Mouse (Mus musculus) c-Kit-positive CD71-negative TER-119-negative erythroid progenitor cells, embryonic 14.5 days (primary cell): ENCODE data around the gene Tle4.

Source experiments
- DNase-seq: peaks from one replicate; pipeline ENCODE4 v3.0.0-alpha.2; 2013; ENCODE audit warnings: low read depth

Tle4 gene

DNA sequence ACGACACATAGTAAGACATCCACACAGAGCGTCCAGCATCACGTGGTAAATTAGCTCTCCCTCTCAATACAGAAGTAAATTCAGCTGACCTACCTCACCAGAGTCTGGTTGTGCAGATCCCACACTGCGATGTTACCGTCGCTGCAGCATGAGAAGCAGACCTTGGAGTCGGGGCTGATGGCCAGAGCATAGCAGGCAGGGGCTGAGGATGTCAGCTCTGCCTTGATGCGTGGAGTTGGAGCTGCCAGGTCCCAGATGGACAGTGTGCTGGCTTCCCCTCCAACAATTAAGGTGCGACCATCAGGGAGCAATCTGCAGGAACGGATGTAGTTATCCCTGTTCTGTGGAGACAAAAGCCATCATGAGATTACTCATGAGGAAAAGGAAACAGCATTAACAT, 144.4 kb downstream of the Tle4 start:
- no peak for DNase-seq

DNA sequence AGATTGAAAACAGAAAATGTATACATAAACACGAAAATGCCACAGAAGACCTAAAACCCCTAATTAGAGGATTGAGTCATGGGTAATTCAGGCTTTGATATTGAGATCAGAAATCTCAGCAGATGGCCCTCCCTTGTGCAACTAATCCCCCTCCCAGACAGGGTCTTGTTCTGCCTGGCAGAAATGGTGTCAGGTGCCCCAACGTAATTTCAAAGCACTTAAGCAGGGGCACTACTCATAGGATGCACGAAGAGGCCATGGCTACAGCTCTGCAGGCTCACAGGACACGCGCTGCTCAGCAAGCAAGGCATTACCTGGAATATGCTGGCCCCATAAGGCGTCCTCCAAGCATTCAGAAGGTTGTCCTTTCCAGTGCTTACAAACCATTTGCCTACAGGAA, 146.5 kb downstream of the Tle4 start:
- no peak for DNase-seq

DNA sequence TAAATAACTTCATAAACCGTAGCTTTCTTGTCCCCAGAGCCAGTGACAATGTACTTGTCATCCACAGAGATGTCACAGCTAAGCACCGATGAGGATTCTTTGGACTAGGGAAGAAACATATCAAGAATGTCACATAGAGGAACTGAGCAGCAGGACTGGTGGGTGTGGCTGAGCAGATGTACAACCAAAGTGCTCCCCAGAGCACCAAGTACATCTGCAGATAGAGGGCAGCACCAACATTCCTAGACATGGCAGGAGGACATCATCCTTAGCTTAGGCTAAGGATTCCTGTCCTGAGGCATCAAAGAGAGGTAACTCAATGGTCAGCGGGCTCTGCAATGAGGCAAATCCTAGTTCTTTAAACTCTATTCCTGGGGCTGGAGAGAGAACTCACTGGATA, 148.1 kb downstream of the Tle4 start:
- no peak for DNase-seq

DNA sequence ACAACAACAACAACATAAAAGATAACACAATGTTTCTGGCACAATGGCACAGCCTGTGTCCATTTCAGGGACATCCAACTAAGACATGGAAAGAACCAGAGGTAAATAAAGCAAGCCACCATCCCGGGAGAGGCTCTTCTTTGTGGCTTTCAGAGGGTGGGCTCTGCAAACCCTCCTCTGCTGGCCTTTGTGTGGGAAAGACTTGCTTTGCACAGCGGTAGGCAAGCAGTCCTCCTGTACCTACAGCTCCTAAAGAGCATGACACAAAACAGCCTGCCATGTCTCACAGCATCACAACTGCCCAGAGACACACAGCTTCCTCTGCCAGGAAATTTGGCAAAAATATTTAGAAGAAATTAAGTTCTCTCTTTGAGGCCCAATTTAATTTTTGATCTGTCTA, 149.3 kb downstream of the Tle4 start:
- no peak for DNase-seq

DNA sequence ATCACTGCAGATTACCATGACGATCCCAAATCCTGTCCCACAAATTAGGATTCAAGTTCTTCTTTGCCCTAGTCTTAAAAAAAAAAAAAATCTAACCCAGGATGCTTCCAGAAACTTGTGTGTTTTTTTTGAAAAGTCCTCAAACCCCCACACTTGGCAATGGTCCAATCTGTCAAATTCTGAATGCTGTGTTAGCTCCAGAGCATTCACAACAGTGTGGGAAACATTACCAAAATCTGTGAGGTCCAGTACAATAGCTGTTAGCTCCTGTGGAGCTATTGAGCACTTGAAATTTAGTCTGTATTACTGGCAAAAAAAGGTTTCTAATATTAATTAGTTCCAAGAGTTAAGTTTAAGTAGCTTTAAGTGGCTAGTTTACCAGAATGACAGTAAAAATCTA, 150.4 kb downstream of the Tle4 start:
- DNase-seq: no peak

DNA sequence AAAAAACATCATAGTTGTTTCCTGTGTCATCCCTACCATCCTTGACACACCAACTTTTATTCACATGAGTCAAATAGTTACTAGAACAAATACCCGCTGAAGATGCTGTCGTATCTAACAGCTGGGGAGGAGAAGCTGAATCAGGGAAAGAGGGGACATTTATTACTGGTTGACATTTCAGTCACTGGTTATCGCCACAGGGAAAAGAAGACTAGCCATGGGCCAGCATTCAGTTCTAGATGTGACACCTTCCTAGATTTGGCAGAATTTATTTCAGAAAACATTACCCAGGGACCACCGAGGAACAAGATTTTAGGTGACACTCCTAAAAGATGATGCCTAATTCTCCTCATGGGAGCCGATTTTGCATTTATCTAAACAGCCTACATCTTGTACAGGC, 156.0 kb downstream of the Tle4 start:
- DNase-seq: no peak

DNA sequence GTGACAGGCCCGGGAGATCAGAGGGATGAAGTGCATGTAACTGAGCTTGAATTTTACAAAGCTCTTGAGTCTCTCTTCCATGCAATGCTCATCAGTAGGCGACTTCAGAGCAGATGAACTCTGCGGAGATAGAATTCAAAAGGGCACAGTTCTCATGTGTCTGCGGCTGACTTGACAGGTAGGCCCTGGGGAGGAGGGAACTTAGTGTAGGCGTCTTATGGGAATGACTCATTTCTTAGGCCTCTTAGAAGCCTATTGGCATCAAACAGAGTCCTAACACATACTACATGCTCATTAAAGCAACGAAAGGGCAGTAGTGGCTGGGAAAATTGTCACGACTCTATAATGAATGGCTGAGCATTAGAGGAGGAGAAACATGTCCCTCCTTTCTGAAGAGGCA, 160.6 kb downstream of the Tle4 start:
- DNase-seq: no peak

DNA sequence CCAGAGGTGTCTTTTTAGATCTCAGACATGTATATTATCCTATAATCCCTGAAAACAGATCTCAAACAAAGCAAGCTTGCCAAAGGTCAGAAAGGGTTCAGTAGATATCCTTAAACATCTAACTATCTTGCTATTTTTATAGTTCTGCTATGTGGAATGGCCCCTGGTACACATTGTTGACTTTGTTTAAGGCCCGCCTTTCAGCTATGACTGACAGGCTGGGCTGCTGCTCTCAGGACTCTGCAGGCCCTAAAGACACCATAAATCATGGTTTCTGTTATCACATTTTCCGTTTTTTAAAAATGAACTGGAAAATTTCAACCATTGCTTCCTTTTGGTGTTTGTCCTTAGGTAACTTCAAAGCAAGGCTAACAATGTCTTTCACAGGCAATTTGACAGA, 161.3 kb downstream of the Tle4 start:
- DNase-seq: no peak

DNA sequence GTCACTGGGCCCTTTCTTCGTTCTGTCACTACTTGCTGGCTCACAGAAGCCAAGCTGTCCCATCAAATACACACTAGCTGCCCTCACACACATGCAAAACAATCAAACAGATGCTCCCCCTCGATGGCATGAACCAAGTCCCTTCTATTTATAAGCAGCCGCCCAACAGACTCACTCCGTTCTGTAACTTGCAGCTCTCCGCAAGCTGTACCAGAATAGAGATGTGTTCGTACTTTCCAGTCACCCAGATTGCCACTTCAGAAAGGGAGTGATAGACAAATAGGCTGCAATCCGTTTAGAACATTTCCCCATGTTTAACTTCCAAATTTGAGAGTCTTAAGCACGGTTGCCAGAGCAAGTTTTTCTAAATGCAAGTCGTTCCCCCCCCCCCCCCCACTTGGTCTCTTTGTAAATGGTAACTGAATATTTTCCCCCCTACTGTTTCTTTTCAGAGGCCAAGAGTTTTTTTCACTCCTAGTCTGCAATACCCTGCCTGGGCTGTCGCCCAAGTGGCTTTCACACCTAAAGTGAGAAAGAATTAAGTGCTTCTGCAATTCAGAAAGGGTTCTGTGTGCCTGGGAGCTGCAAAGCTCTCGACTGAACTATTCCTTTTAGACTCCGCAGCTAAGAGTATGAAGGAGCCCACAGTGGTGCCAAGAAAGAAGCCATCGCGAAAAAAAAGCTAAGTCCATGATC, 162.0 kb downstream of the Tle4 start:
- DNase-seq: no peak

DNA sequence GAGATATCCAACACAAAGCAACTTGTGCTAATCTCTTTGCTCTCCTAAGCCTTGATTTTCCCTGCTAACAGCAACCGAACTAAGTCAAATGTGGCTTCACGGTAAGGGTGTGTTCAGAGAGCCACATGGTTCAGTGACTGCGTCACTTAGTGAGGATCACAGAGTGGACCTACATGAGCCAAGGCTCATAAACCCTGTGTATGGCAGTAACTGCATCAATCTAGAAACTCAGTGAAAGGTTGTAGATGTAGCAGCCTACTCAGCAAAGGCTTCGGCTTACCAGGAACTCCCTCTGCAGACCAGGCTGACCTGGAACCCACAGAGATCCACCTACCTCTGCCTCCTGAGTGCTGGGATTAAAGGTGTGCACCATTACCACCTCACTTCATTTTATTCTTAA, 164.0 kb downstream of the Tle4 start:
- DNase-seq: no peak

DNA sequence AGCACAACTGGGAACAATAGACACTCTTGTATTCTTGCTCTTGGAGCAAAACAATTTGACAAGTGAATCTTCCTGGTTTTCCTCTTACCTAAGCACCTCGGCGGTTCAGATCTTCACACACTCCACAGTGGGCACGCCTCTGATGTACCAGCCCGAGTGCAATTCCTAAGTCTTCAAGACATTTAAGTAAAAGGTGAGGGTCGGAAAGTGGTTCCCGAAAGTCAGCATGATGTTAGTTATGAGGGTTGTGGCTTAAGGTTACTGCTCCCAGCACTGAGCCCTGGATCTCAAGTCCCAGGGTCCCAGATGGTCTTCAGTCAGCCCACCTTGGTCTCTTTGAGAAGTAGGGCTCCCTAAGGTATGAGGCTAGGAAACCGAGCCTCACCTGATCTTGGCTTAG, 165.4 kb downstream of the Tle4 start:
- no peak for DNase-seq

DNA sequence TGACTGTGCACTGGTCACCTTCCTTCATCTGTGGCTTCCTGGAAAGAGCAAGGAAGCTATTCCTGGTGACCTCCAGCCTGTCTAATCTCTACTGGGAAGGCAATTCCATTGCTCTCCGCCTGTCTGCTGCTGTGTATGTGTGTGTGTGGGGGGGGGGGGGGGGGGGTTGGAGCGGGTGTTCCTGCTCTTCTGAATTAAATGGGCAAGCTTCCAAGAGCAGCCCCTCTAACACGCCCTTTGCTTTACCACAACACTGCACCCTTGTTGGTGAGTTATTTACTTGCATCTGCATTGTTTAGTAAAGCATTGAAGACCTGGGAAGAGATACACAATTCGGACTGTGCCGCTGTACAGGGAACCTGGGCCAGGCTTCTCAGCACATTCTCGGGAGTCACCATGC, 170.9 kb downstream of the Tle4 start:
- DNase-seq: no peak

DNA sequence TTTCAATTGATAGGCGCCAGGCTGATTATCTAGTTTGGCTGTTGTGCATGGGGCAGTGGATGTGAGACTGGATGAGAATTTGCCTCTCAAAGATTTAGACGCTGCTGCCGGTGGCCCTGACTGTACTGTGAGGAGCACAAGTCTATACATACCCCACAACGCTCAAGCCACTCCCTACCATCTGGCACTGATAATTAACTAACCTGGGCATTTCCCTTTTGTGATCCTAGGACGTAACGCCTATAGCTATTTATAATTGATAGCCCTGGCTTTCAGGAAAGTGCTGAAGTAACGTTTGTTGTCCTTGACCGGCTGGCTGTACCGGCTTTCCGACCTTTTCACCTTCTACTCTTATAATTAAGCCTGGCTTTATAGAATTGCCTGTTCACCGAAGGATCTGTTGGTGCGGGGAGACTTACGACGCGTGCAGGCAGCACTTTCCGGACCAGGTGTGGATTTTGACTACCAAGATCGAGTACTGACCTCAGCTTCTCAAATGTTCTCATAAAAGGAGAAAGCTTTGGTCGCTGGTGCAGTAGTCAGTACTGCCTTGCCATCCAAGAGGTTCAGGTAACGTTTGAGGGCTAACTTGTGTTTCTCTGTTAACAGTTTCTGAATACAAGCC, 171.5 kb downstream of the Tle4 start:
- no peak for DNase-seq

DNA sequence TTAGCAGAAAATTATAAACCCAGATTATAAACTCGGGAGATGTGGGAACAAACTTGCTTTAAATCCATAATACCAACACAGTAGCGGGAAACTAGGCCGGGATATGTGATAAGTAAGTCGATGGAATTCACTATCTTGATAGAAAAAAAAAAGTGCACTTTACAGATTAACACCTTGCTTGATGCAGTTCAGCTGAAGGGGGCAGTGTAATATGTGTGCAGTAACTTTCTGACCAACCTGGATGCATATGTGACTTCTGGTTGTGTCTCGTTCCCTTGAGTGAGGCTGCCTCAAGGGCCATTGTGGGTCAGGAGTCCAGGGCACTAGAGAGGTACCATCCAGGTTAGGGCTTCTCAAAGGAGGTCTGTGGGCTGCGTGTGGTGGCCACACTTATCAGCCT, 172.7 kb downstream of the Tle4 start:
- no peak for DNase-seq

DNA sequence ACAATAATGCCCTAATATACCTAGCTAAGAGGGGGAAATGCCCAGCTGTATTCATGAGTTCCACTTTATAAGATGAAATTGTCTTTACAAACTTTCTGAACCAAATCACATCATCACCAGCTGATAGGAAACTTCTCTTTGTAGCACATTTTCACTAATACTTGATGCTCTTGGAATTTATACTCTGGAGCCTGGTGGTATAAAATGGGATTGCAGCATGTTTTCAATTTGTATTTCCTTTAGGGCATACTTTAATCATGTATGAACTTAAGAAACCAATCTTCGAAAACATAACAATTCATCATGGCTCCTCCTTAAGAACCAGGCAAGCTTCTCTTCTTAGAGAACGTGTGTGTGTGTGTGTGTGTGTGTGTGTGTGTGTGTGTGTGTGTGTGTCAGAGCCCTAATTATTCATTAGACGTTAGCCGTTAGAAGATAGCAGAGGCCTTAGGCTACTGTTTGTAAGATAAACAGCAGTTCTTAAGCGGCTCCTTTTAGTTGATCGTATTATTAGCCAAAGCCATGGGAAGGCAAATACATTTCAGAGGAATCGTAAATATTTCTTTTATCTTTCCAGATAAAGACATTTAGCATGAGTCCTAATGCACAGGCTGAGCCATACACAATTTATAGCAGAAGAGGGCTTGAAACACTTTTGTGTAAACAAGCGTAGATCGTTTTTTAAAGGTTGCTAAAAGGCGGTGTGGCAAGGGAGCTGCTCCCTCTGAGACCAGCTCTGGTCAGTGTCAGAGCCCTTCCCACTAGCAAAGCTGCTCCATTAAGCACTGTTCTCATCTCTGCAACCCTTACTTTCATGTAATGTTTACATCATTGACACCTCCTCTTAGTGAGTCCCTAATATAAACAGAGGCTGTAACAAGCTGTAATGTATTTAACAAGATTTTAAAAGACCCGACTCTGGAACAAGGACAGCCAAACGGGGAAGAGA, 173.6 kb downstream of the Tle4 start:
- no peak for DNase-seq

DNA sequence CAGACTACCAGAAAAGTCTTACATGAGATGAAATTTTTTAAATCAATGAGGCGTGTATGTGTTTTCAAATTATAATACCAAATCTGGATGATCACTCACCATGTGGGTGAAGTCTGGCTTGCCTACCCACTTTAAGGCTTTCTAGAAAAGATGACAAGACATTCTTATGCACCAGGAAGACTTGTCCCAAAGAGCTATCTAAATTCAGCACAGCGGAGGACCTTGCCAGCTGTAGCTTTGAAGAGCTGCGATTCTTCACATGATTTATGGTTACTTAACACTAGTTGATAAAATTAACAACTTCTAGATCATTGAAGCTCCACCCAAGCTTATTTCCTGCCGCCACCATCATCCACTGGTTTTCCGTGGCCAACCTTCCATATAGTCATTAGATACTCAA, 176.2 kb downstream of the Tle4 start:
- DNase-seq: no peak

DNA sequence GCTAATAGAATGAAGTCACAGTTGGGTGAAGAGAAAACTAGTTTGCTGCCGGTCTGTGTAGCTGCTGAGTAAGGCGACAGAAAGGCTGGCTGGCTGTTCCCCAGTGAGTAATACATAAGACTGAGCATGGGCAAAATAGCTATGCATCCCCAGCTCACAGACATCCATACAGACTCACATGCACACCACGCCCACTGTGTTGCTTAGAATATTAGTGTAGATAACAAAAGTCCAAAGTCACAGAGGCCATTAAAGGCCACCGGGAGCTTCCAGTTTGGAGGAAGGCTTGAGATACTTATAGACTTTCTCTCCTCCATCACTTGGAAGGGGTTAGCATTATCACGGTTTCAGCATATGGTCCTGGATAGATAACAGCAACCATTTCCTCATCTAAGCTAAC, 178.0 kb downstream of the Tle4 start:
- DNase-seq: no peak

DNA sequence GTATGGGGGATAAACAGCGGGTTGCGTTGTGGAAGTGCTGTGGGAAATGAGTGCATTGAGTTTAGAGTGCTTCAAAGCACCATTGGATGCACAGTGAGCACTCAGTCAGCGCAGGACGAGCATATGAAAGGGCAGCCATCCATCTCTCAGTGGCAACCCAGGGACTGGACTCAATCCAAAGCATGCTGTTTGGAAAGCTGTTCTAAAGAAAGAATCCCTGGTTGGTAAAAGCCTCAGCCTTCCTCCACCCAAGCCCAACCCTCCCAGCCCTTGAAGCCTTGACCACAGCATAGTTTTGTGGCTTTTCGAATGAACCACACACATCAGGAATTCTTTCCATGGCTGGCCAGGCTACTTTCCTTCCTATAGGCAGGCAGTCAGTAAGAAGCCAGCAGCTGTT, 181.0 kb downstream of the Tle4 start:
- no peak for DNase-seq

DNA sequence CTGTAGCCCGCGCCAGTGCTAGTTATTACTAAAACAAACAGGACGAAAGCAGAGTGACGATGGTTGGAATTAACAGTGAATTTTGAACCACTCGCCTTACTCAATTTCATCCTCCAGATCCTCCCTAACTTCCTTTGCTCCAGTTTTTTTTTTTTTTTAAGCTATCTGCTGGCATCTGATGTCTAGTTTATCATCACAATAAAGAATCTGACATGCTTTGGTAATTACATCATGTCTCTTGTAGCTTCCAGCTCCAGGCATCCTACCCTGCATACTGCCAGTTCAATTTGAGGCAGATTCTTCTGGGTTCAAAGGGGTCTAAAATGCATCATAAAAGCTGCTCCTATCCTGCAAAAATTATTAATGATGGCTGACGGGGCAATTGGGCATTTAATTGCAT, 181.9 kb downstream of the Tle4 start:
- DNase-seq: no peak

DNA sequence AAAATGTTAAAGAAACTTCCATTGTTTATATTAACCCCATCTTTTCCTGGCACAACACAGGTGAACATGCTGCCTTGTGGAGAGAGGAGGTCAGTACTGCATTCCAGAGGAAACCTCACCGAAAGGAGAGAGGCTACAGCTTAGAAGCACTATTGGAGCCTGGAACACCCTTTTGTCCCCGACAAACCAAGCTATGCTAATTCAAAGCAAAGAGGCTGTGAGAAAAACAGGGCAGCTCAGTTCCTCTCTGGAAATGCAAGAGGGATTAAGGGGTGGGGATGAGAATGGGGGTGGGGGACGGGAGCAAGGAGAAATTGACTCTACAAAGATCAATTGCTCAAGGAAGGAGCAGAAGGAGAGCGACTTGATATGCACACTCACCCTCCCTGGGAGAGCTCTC, 182.9 kb downstream of the Tle4 start:
- DNase-seq: no peak

DNA sequence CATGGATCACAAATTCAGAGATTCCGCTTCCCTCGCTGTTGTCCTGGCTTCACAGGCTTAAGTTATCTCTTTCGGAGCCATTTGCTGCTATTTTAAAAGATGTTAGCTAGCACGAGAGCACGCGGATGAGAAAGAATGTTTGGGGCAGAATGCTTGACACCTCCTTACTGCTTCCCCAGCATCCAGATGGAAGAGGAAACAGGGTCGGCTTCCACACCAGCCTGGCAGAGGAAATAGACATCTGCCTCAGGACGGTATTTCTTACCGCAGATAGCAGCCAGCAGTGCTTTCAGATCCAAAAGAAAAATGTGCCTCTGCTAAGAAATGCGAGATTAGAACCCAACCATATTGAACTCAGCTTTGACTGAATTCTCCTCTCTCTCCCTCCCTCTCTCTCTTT, 191.2 kb downstream of the Tle4 start:
- no peak for DNase-seq
